Mouse (Mus musculus) ovary, postnatal 14 days (tissue): ENCODE data around the gene Gm21117.
"Not testable (repeated sequence)": the region's sequence is repeated elsewhere in the genome, so short reads cannot be mapped to it uniquely, and the experiment has no call there.

ENCODE experiments used
- DNase-seq: peaks from one replicate; pipeline ENCODE4 v3.0.0; 2022; ENCODE audit warnings: low spot score

The Gm21117 gene

GRCm38 (mm10) chrY:51124920-51125319 lies at the start of gene Gm21117:
Gene Gm21117 (plus strand): TSS chrY:51125220.
- DNase-seq = not testable (repeated sequence)
